Mouse (Mus musculus) limb, embryonic 13.5 days (tissue): ENCODE data around the gene Sspo. TPM values are rescaled to one million over a fixed set of nuclear protein-coding genes. Genes with fewer than 3 reads are reported as not detected.
A peak's percentile ranks its signal among the peaks of the same experiment; 100 is the strongest.

Source experiments
- ATAC-seq: fragments of 200-750 bp; cut with Nextera tagmentation; 2 replicates; pipeline ENCODE4 v1.8.0; 2017; ENCODE audit warnings: low read depth, moderate number of reproducible peaks, moderate TSS enrichment; ENCODE audit not compliant: low FRiP score
- H3K27ac ChIP-seq: fragments of 300-500 bp; sonication (generic); 2 replicates; pipeline ENCODE4 v1.5.1; 2015; ENCODE audit warnings: inconsistent platforms, mild to moderate bottlenecking, moderate library complexity
- H3K27me3 ChIP-seq: fragments of 300-500 bp; sonication (generic); 2 replicates; pipeline ENCODE4 v1.6.1; 2015; ENCODE audit warnings: mild to moderate bottlenecking, inconsistent platforms
- H3K36me3 ChIP-seq: fragments of 300-500 bp; sonication (generic); 2 replicates; pipeline ENCODE4 v1.6.1; 2015; ENCODE audit warnings: inconsistent platforms, mild to moderate bottlenecking, moderate library complexity
- H3K4me1 ChIP-seq: fragments of 300-500 bp; sonication (generic); 2 replicates; pipeline ENCODE4 v1.6.1; 2015; ENCODE audit warnings: inconsistent platforms
- H3K4me2 ChIP-seq: fragments of 300-500 bp; sonication (generic); replicated peaks from 2 replicates; pipeline ENCODE4 v1.6.1; 2015; ENCODE audit warnings: inconsistent platforms, mild to moderate bottlenecking, moderate library complexity
- H3K4me3 ChIP-seq: fragments of 300-500 bp; sonication (generic); 2 replicates; pipeline ENCODE4 v1.5.1; 2015; ENCODE audit warnings: moderate library complexity, mild to moderate bottlenecking, inconsistent platforms
- H3K9ac ChIP-seq: fragments of 300-500 bp; sonication (generic); 2 replicates; pipeline ENCODE4 v1.6.1; 2015; ENCODE audit warnings: mild to moderate bottlenecking, inconsistent platforms
- H3K9me3 ChIP-seq: fragments of 300-500 bp; sonication (generic); 2 replicates; pipeline ENCODE4 v1.6.1; 2016; ENCODE audit warnings: inconsistent platforms
- WGBS: fragments of 180-500 bp; shearing (Covaris S2); methylation state at CpG from one replicate; pipeline ENCODE4 v1.1.7; 2015; 5-methylcytosine and 5-hydroxymethylcytosine counted together
- polyA plus RNA-seq: library from polyadenylated mRNA; unstranded; fragments of >200 nt; fragmentation: Nextera tagmentation; extraction: Ambion mirVana; gene quantifications from 2 replicates; pipeline ENCODE4 v1.2.1, GENCODE M21; 2015

Sspo gene
- polyA plus RNA-seq, 1 experiment from 2014 or later, result 0.23 TPM

DNA sequence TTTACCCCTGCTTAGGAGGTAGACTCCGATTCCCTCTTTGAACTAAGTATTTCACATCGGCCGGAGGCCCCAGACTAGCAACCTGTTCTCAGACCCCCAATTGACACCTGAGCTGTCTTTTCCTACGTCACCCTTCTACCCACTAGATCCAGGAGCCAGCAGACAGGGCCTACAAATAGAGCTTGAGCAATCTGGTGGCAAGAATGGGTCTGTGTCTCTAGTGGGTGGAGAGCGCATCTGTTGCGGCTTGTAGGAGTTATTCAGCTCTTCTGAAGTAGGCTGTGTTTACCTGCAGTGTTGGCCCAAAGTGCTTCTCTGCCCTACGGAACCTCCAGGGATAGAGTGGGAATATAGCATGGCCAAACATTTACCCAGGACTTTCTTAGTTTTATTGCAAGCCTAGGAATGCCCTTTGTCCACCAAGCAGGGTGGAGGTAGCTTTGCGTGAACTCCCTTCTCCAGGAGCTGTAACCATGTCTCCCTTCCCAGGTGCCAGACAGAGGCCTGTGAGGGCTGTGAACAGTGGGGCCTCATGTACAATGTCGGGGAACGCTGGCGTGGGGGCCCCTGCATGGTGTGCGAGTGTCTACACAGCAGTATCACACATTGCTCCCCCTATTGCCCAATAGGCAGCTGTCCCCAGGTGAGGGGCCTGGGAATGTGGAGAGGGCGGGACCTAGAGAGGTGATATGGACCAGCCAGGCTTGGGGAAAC is 17.1 kb downstream of the Sspo start:
- Histone ChIP-seq H3K4me2 (no peak overlapping the region), H3K27ac (no peak overlapping the region), H3K9me3 (no peaks in the 10 kb centered on the region), H3K9ac (no peak overlapping the region), H3K27me3 (no peaks in the 10 kb centered on the region), H3K4me1 (0 out of 2 replicates have a peak, but pooled peaks cover 3% of the 10 kb centered on the region), H3K4me3 (no peak overlapping the region), H3K36me3 (no peaks in the 10 kb centered on the region)
- no peak for ATAC-seq
- WGBS, result 91% methylated on average over 13 of the region's 13 CpGs

DNA sequence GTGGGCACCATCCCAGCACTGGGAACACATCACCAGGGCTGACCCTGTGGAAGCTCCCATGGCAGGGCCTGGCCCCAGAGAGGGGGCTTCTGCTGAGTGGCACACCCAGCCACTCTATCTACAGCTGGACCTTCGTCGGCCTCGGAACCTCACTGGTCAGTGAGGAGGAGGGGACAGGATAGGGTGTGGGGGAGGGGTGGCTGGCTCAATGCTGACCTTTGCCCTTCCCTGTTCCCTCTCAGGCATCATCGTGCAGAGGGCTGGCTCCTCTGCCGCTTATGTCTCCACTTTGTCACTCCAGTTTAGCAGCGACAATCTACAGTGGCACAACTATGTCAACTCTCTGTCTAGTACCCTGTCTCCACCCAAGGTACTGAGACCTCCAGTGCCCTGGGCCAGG is 18.7 kb downstream of the Sspo start:
- no peaks in the 10 kb centered on the region for H3K36me3 ChIP-seq
- H3K27me3 ChIP-seq, result no peaks in the 10 kb centered on the region
- H3K4me1 ChIP-seq, result 0 out of 2 replicates have a peak, but pooled peaks cover 3% of the 10 kb centered on the region
- no peaks in the 10 kb centered on the region for H3K9me3 ChIP-seq
- no peak overlapping the region for H3K4me3 ChIP-seq
- H3K4me2 ChIP-seq, result no peak overlapping the region
- H3K9ac ChIP-seq, result no peak overlapping the region
- ATAC-seq, result no peak
- WGBS, result 24% methylated on average over 6 of the region's 6 CpGs
- no peak overlapping the region for H3K27ac ChIP-seq

DNA sequence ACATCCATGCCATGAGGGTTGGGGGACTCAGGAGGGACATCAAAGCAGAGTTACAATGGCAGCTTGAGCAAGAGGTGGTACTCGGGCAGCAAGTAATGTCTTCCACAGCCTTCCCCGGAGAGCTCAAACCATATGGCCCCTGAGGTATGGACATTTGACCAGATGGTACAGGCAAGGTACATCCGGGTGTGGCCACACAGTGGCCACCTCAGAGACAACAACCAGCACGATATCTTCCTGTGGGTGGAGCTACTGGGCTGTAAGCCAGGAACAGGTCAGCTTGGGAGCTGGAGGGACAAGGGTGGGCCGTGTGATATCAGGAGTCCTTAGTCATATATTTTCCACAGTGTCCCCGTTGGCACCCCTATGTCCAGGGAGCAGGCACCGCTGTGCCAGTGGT is 19.5 kb downstream of the Sspo start:
- 74% methylated on average over 7 of the region's 7 CpGs for WGBS

DNA sequence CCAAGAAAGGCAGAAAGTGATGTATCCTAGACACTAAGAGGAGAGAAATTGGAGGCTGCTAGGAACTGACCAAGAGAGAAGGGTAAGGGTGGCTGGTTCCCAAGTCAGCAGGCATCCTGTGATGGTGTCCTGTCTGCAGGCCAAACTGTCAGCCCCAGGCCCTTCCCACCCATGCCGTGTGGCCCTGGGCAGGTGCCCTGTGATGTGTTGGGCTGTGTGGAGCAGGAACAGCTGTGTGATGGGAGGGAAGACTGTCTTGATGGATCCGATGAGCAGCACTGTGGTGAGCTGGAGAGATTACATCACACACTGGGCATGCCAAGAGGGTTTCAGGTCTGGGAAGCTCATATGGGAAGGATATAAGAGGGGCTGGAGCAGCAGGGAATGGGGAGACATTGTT is 22.7 kb downstream of the Sspo start:
- no peaks in the 10 kb centered on the region for H3K27me3 ChIP-seq
- H3K36me3 ChIP-seq, result no peaks in the 10 kb centered on the region
- no peak overlapping the region for H3K9ac ChIP-seq
- no peak overlapping the region for H3K27ac ChIP-seq
- H3K9me3 ChIP-seq, result no peaks in the 10 kb centered on the region
- H3K4me1 ChIP-seq, result no peaks in the 10 kb centered on the region
- H3K4me2 ChIP-seq, result no peak overlapping the region
- WGBS, result 83% methylated on average over 2 of the region's 2 CpGs
- no peak overlapping the region for H3K4me3 ChIP-seq
- no peak for ATAC-seq

More for the DNA sequence above, 19.5 kb downstream of the Sspo start:
- Histone ChIP-seq H3K9ac (no peak overlapping the region), H3K4me2 (no peak overlapping the region), H3K27me3 (no peaks in the 10 kb centered on the region), H3K4me3 (no peak overlapping the region), H3K4me1 (0 out of 2 replicates have a peak, but pooled peaks cover 3% of the 10 kb centered on the region), H3K9me3 (no peaks in the 10 kb centered on the region), H3K27ac (no peak overlapping the region), H3K36me3 (no peaks in the 10 kb centered on the region)
- no peak for ATAC-seq

DNA sequence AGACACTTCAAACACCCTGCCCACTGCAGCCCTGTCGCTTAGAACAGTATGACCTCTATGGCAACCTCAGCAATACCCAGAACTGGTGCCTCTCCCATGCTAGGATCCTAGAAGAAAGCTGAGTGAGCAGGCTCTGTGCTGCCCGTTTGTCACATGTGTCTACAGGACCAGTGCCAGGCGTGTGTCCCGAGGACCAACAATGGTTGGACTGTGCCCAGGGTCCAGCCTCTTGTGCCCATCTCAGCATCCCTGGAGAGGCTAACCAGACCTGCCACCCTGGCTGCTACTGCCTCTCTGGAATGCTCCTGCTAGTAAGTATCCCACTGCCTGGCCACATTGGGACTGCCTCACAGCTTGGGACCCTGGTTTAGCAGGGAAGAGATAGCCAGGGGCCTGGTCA is 30.4 kb downstream of the Sspo start:
- Histone ChIP-seq H3K4me3 (no peak overlapping the region), H3K9me3 (no peaks in the 10 kb centered on the region), H3K27me3 (no peaks in the 10 kb centered on the region), H3K4me1 (peaks cover 14% of the 10 kb centered on the region), H3K4me2 (no peak overlapping the region), H3K27ac (no peak overlapping the region), H3K36me3 (no peaks in the 10 kb centered on the region), H3K9ac (no peak overlapping the region)
- 87% methylated on average over 4 of the region's 4 CpGs for WGBS
- no peak for ATAC-seq

DNA sequence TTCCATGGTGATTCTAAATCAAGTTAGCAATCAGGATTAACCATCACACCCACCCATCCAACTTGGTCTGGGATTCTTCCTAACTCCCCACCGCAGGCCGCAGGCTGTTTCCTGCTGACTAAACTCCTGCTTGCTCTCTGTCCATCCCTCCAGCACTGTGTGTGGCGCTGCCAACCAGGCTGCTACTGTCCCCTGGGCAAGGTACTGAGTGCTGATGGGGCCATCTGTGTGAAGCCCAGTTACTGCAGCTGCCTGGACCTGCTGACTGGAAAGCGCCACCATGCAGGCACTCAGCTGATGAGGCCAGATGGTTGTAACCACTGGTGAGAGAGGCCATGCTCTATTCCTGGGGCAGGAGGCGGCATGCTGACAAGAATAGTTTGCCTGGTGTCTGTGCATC is 34.5 kb downstream of the Sspo start:
- Histone ChIP-seq H3K36me3 (no peaks in the 10 kb centered on the region), H3K4me3 (no peak overlapping the region), H3K9ac (0 out of 2 replicates have a peak overlapping the region, but pooled peaks have one; percentile 8), H3K4me1 (peaks cover 21% of the 10 kb centered on the region), H3K4me2 (no peak overlapping the region), H3K27me3 (no peaks in the 10 kb centered on the region), H3K9me3 (no peaks in the 10 kb centered on the region), H3K27ac (peak overlapping the region; percentile 10; the same call in 1 of the 2 replicates)
- WGBS, result 62% methylated on average over 5 of the region's 5 CpGs
- ATAC-seq, result no peak

DNA sequence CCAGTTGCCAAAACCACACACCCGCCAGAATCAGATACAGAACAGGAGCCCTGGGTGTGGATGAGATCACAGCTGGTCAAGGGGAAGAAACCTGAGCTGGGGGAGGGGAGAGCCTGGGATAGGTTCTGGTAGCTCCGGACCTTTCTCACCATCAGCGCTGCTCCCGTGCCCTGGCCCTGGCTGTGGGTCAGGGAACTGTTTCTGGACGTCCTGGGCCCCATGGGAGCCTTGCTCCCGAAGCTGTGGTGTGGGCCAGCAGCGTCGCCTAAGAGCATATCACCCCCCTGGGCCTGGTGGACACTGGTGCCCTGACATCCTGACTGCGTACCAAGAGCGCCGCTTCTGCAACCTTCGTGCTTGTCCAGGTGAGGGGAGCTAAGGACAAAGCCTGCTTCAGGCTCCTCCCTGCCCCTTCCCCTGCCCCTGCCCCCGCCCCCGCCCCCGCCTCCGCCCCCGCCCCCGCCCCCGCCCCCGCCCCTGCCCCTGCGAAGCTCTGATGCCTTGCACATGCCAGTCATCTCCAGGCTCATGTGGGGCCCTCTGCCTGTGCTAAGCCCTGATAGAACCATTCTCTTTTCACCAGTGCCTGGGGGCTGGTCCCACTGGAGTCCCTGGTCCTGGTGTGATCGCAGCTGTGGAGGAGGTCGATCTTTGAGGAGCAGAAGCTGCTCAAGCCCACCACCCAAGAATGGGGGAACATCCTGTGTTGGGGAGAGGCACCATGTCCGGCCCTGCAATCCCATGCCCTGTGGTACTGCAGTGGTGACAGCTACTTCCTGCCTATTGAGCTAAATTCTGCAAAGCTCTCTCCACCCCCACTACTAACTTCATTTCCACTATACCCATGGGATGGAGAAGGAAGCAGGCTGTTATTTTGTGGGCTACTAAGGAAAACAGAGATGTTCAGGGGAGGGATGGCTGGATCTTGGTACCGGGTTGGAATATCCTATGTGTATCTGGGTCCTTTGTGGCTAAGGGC is 40.0 kb downstream of the Sspo start:
- Histone ChIP-seq H3K4me3 (peak overlapping the region; percentile 44), H3K9ac (peak overlapping the region; percentile 70), H3K4me1 (peaks cover 18% of the 10 kb centered on the region), H3K9me3 (no peaks in the 10 kb centered on the region), H3K27me3 (no peaks in the 10 kb centered on the region), H3K4me2 (peak overlapping the region; percentile 74), H3K36me3 (no peaks in the 10 kb centered on the region), H3K27ac (peak overlapping the region; percentile 58; the same call in 1 of the 2 replicates)
- ATAC-seq, result peak; percentile 68
- 7% methylated on average over 24 of the region's 25 CpGs for WGBS

DNA sequence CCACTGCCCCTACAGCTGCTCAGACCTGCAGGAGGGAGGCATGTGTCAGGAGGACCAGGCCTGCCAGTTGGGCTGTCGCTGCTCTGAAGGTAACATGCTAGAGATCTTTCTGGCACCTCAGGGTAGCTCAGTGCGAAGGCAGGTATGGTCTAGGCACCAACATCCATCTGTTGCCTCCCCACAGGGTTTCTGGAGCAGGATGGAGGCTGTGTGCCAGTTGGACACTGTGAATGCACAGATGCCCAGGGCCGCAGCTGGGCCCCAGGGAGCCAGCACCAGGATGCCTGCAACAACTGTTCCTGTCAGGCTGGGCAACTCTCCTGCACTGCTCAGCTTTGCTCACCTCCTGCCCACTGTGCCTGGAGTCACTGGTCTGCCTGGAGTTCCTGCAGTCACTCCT is 41.7 kb downstream of the Sspo start:
- no peaks in the 10 kb centered on the region for H3K27me3 ChIP-seq
- no peak overlapping the region for H3K9ac ChIP-seq
- H3K4me2 ChIP-seq, result no peak overlapping the region
- H3K27ac ChIP-seq, result no peak overlapping the region
- 90% methylated on average over 3 of the region's 3 CpGs for WGBS
- no peaks in the 10 kb centered on the region for H3K36me3 ChIP-seq
- no peak for ATAC-seq
- H3K4me3 ChIP-seq, result no peak overlapping the region
- H3K9me3 ChIP-seq, result no peaks in the 10 kb centered on the region
- peaks cover 18% of the 10 kb centered on the region for H3K4me1 ChIP-seq

DNA sequence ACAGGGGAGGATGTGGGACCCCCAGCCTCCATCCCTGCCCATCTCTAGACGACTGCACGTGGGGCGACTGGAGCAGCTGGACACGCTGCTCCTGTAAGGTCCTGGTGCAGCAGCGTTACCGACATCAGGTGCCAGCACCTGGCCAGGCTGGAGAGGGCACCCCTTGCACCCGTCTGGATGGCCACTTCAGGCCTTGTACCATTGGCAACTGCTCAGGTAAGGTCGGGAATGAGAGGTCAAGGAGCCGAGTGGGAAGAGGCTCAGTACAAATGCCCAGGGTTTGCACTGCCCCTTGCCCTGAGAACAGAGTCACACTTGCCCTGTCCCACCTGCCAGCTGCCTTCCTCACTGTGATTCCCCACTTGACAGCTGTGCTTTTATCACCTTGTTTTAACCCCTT is 43.3 kb downstream of the Sspo start:
- no peaks in the 10 kb centered on the region for H3K9me3 ChIP-seq
- no peak overlapping the region for H3K27ac ChIP-seq
- H3K4me3 ChIP-seq, result no peak overlapping the region
- H3K4me1 ChIP-seq, result peaks cover 18% of the 10 kb centered on the region
- no peak for ATAC-seq
- WGBS, result 62% methylated on average over 9 of the region's 9 CpGs
- no peak overlapping the region for H3K9ac ChIP-seq
- H3K27me3 ChIP-seq, result no peaks in the 10 kb centered on the region
- no peak overlapping the region for H3K4me2 ChIP-seq
- H3K36me3 ChIP-seq, result no peaks in the 10 kb centered on the region

DNA sequence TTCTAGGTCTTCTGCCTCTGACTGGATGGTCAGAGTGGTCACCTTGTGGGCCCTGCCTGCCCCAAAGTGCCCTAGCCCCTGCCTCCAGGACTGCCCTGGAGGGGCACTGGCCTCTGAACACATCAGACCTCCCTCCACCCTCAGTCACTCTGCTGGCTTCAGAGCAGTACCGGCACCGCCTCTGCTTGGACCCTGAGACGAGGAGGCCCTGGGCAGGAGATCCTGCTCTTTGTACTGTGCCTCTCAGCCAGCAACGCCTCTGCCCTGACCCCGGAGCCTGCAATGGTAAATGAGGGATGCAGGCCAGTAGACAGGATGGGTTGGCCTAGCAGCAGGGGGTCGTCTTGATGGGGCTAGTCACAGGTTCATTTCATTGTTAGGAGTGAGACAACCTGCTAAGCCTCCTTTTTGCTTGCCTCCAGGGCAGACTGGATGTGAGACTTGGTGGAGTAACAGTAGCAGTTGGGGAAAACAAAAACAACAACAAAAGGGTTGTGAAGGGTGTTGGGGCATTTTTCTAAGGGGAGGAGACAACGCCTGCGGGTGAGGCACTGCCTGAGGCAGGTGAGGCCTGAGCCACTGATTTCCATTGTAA is 45.2 kb downstream of the Sspo start:
- H3K27ac ChIP-seq, result no peak overlapping the region
- no peaks in the 10 kb centered on the region for H3K27me3 ChIP-seq
- no peaks in the 10 kb centered on the region for H3K36me3 ChIP-seq
- no peak overlapping the region for H3K9ac ChIP-seq
- no peak for ATAC-seq
- H3K4me3 ChIP-seq, result no peak overlapping the region
- peaks cover 6% of the 10 kb centered on the region for H3K4me1 ChIP-seq
- no peaks in the 10 kb centered on the region for H3K9me3 ChIP-seq
- WGBS, result 22% methylated on average over 8 of the region's 8 CpGs
- H3K4me2 ChIP-seq, result no peak overlapping the region

DNA sequence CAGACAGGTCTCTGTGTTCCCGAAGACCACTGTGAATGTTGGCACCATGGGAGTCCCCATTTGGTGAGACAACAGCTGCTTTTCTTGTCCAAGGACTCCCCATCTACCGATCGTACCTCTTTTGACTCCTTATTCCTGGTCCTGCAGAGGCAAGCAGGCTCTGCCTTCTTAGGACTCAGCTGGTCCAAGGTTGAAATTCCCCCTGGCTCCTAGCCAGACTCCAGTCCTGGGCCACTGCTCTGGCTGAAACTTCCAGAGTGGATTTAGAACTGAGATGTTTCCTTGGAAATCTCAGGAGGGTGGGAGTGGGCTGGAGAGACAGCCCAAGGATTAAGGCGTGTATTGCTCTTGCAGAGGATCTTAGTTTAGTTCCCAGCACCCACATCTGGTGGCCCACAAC is 49.5 kb downstream of the Sspo start:
- no peaks in the 10 kb centered on the region for H3K27me3 ChIP-seq
- H3K27ac ChIP-seq, result no peak overlapping the region
- no peak overlapping the region for H3K9ac ChIP-seq
- no peaks in the 10 kb centered on the region for H3K4me1 ChIP-seq
- no peak for ATAC-seq
- H3K4me3 ChIP-seq, result no peak overlapping the region
- H3K9me3 ChIP-seq, result no peaks in the 10 kb centered on the region
- 92% methylated on average over 4 of the region's 4 CpGs for WGBS
- H3K4me2 ChIP-seq, result no peak overlapping the region
- no peaks in the 10 kb centered on the region for H3K36me3 ChIP-seq

DNA sequence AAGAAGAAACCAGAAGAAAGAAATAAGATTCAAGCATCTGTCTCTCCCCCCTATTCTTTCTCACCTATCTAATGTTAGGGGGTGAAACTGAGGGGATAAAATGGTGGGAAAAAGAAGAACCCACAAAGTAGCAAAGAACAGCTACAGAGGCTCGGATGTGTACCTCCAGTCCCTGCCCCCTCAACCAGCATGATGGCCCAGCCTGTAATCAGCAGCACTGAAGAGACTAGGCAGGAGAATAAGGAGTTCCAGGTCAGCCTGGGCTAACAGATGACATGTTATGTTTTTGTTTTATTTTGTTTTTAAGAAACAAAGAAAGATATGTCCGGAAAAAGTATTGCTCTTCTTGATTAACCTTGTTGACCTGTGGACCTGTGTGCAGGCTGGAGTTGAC is 55.8 kb downstream of the Sspo start:
- peak overlapping the region; percentile 82; the same call in 1 of the 2 replicates for H3K4me2 ChIP-seq
- H3K9me3 ChIP-seq, result no peaks in the 10 kb centered on the region
- H3K36me3 ChIP-seq, result 0 out of 2 replicates have a peak, but pooled peaks cover 5% of the 10 kb centered on the region
- 9% methylated on average over 2 of the region's 2 CpGs for WGBS
- H3K27ac ChIP-seq, result no peak overlapping the region
- peak overlapping the region; percentile 57 for H3K4me3 ChIP-seq
- no peak overlapping the region for H3K9ac ChIP-seq
- peak; percentile 68 for ATAC-seq
- H3K27me3 ChIP-seq, result no peaks in the 10 kb centered on the region
- peaks cover 9% of the 10 kb centered on the region; the same call in 1 of the 2 replicates for H3K4me1 ChIP-seq
